In the genomic region with DNA sequence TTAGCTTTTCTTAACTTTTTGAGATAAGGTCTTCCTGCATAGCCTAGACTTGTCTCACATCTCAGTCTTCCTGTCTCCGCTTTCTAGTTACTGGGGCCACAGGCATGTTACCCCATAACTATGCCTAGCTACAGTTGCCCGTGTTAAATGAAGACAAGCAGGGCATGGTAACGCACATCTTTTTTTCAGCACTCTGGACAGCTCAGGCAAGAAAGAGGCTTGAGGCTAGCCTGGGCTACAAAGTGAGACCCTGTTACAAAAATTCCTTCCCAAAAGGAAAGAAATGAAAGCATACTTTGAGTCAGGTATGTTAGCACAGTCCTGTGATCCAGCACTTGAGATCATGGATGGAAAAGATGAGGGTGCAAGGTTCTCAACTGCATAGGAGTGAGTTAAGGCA, we compare ENCODE assay signal across 26 mouse cellular contexts. TPM values are rescaled to one million over a fixed set of nuclear protein-coding genes. Genes with fewer than 3 reads are reported as not detected.
A peak's percentile ranks its signal among the peaks of the same experiment; 100 is the strongest.
DNase-seq lines count a peak whose midpoint lies in the region; ATAC-seq and TF ChIP-seq lines count a peak whose summit lies in the region.
"Had no signal": no experiment of that assay in that cellular context is flagged by ENCODE, and none has a peak within 500 bp of the region (broad histone marks: within the 10 kb centered on the region; RNA-seq: fewer than 3 reads in every experiment).

No protein-coding gene starts in this region.

- H3K9ac ChIP-seq in lung, postnatal 0 days (replicated peaks; ENCODE audit: low read depth) = no peak overlapping the region
- H3K9ac ChIP-seq in MEL (ENCODE audit: control insufficient read depth, low read depth, low read length, poor library complexity, severe bottlenecking) = no peak overlapping the region
- H3K9ac ChIP-seq in stomach, postnatal 0 days (ENCODE audit: low read length) = no peak overlapping the region
- H3K9ac ChIP-seq: forebrain, postnatal 0 days; heart, embryonic 12.5 days; heart, embryonic 15.5 days; hindbrain, embryonic 13.5 days; intestine, embryonic 15.5 days had no signal

- no peak overlapping the region for H3K4me3 ChIP-seq in lung, postnatal 0 days (ENCODE audit: low read depth, low read length)
- no peak overlapping the region for H3K4me3 ChIP-seq in MEL (ENCODE audit: control insufficient read depth in 1 of 2, insufficient read depth in 1 of 2, low read depth in 2 of 2, low read length in 2 of 2)
- H3K4me3 ChIP-seq in stomach, postnatal 0 days (ENCODE audit: low read depth, low read length) = no peak overlapping the region
- H3K4me3 ChIP-seq: gastrocnemius, adult 2 months; heart, embryonic 12.5 days; heart, embryonic 15.5 days; hindbrain, embryonic 10.5 days; hindbrain, embryonic 13.5 days; intestine, embryonic 15.5 days had no signal

- no peak for TF ChIP-seq EP300 in lung, postnatal 0 days (IDR thresholded peaks at IDR 0.05)
- TF ChIP-seq EP300 in MEL (IDR thresholded peaks at IDR 0.05; ENCODE audit: low read depth in 1 of 2, low read length in 2 of 2) = no peak
- TF ChIP-seq EP300 in stomach, postnatal 0 days (optimal IDR thresholded peaks at IDR 0.05) = no peak

- DNase-seq in lung, postnatal 0 days (ENCODE audit: low spot score) = no peak
- no peak for DNase-seq in lung, adult 18-20 months
- DNase-seq in MEL (ENCODE audit: low read depth, low spot score) (peak; percentile 40), ZHBTc4 (ENCODE audit: low read depth, low spot score) (peak; percentile 26)
- no peak for DNase-seq in stomach, postnatal 0 days (ENCODE audit: low spot score)
- no peak for DNase-seq in kidney, postnatal 10 days
- no peak for DNase-seq in left cerebral cortex, adult 11 months (ENCODE audit: low spot score)
- DNase-seq: adrenal gland, postnatal 10 days; adrenal gland, postnatal 36 days; cerebellum, adult 18-20 months; cerebellum, adult 9-10 months; cerebellum, postnatal 25 days; forebrain, postnatal 0 days; gastrocnemius, adult 2 months; gastrocnemius, postnatal 25 days; heart, adult 18-20 months; heart, postnatal 10 days; heart, postnatal 36 days had no signal

- no peak overlapping the region for H3K27ac ChIP-seq in lung, postnatal 0 days (ENCODE audit: low read length)
- H3K27ac ChIP-seq in MEL (ENCODE audit: control insufficient read depth, low read depth, low read length) = no peak overlapping the region
- H3K27ac ChIP-seq in stomach, postnatal 0 days (replicated peaks) = no peak overlapping the region
- H3K27ac ChIP-seq: gastrocnemius, adult 2 months; heart, embryonic 15.5 days; hindbrain, embryonic 10.5 days; hindbrain, embryonic 13.5 days; intestine, embryonic 15.5 days had no signal

- no peaks in the 10 kb centered on the region for H3K79me2 ChIP-seq in MEL (ENCODE audit: control insufficient read depth, insufficient read depth, low read length, poor library complexity)

- ATAC-seq in lung, postnatal 0 days = 0 out of 2 replicates have a peak, but pooled peaks have one; percentile 17
- ATAC-seq in stomach, postnatal 0 days (ENCODE audit: low FRiP score, low TSS enrichment) = peak; percentile 38; the same call in 1 of the 2 replicates
- ATAC-seq: activated CD4-positive, CD25-positive, alpha-beta regulatory T cell, adult 4 months; forebrain, embryonic 14.5 days; forebrain, postnatal 0 days; hindbrain, embryonic 16.5 days; intestine, embryonic 15.5 days had no signal

- WGBS in lung, postnatal 0 days = 96% methylated on average over 3 of the region's 3 CpGs
- 98% methylated on average over 3 of the region's 3 CpGs for WGBS in stomach, postnatal 0 days

- H3K36me3 ChIP-seq in lung, postnatal 0 days (ENCODE audit: insufficient read depth, low read length) = peaks cover 17% of the 10 kb centered on the region
- H3K36me3 ChIP-seq in MEL (ENCODE audit: control insufficient read depth in 1 of 2, insufficient read depth in 2 of 2, low read length in 2 of 2) = peaks cover 0 to 44% of the 10 kb centered on the region in 2 experiments; a peak in 2 of 4 replicates
- H3K36me3 ChIP-seq in stomach, postnatal 0 days (ENCODE audit: control insufficient read depth, insufficient read depth, low read length) = peaks cover 13% of the 10 kb centered on the region

- H3K27me3 ChIP-seq in lung, postnatal 0 days (replicated peaks; ENCODE audit: insufficient read depth, low read length) = no peaks in the 10 kb centered on the region
- no peaks in the 10 kb centered on the region for H3K27me3 ChIP-seq in MEL (ENCODE audit: control insufficient read depth in 1 of 2, insufficient read depth in 2 of 2, low read length in 2 of 2)
- H3K27me3 ChIP-seq in stomach, postnatal 0 days (ENCODE audit: control insufficient read depth, insufficient read depth, low read length) = no peaks in the 10 kb centered on the region
- H3K27me3 ChIP-seq: heart, embryonic 12.5 days; heart, embryonic 15.5 days; hindbrain, embryonic 13.5 days; intestine, embryonic 15.5 days had no signal

- H3K4me1 ChIP-seq in lung, postnatal 0 days (ENCODE audit: insufficient read depth, low read depth, low read length) = no peaks in the 10 kb centered on the region
- no peaks in the 10 kb centered on the region for H3K4me1 ChIP-seq in MEL (ENCODE audit: control insufficient read depth in 1 of 2, insufficient read depth in 2 of 2, low read length in 2 of 2)
- no peaks in the 10 kb centered on the region for H3K4me1 ChIP-seq in stomach, postnatal 0 days (replicated peaks; ENCODE audit: control insufficient read depth, insufficient read depth)
- H3K4me1 ChIP-seq: heart, embryonic 12.5 days; heart, embryonic 15.5 days; hindbrain, embryonic 10.5 days; hindbrain, embryonic 13.5 days; intestine, embryonic 15.5 days had no signal

- no peak overlapping the region for H3K4me2 ChIP-seq in lung, postnatal 0 days (replicated peaks; ENCODE audit: low read depth, low read length)
- H3K4me2 ChIP-seq in stomach, postnatal 0 days (replicated peaks; ENCODE audit: low read depth) = no peak overlapping the region
- H3K4me2 ChIP-seq: heart, embryonic 12.5 days; heart, embryonic 15.5 days; hindbrain, embryonic 13.5 days; intestine, embryonic 15.5 days had no signal

- no peak for TF ChIP-seq POLR2A in MEL (IDR thresholded peaks at IDR 0.05; ENCODE audit: control insufficient read depth in 1 of 2, insufficient read depth in 1 of 2, low read depth in 1 of 2, low read length in 2 of 2, poor library complexity in 1 of 2)

- TF ChIP-seq RAD21 in MEL (IDR thresholded peaks at IDR 0.05; ENCODE audit: low read depth, low read length) = no peak

- no peaks in the 10 kb centered on the region for H3K9me3 ChIP-seq in lung, postnatal 0 days (ENCODE audit: low read length)
- H3K9me3 ChIP-seq in MEL (replicated peaks; ENCODE audit: insufficient read depth, low read length) = no peaks in the 10 kb centered on the region
- no peaks in the 10 kb centered on the region for H3K9me3 ChIP-seq in stomach, postnatal 0 days (ENCODE audit: control insufficient read depth, low read length)
- H3K9me3 ChIP-seq: heart, embryonic 12.5 days; heart, embryonic 15.5 days; hindbrain, embryonic 10.5 days; hindbrain, embryonic 13.5 days; intestine, embryonic 15.5 days had no signal

- no peak for TF ChIP-seq CTCF in lung, postnatal 0 days (IDR thresholded peaks at IDR 0.05)
- no peak for TF ChIP-seq CTCF in MEL (IDR thresholded peaks at IDR 0.05 in 2 of 3, conservative IDR thresholded peaks at IDR 0.05 in 1 of 3; ENCODE audit: control insufficient read depth in 1 of 3, insufficient read depth in 1 of 3, low read depth in 2 of 3, low read length in 3 of 3, poor library complexity in 1 of 3, severe bottlenecking in 1 of 3)
- no peak for TF ChIP-seq CTCF in stomach, postnatal 0 days (IDR thresholded peaks at IDR 0.05; ENCODE audit: low read depth)

TF ChIP-seq in MEL, 35 proteins besides CTCF, POLR2A, EP300 and RAD21:
- TF ChIP-seq ELF1 (IDR thresholded peaks at IDR 0.05; ENCODE audit: low read depth, low read length) = no peak
- TF ChIP-seq MXI1 (IDR thresholded peaks at IDR 0.05; ENCODE audit: low read depth, low read length) = 0 out of 2 replicates have a peak, but pooled peaks have one; percentile 45
- no peak for TF ChIP-seq USF1 (IDR thresholded peaks at IDR 0.05; ENCODE audit: low read depth, low read length)
- no peak for TF ChIP-seq MAZ (IDR thresholded peaks at IDR 0.05; ENCODE audit: low read depth, low read length)
- no peak for TF ChIP-seq GABPA (IDR thresholded peaks at IDR 0.05; ENCODE audit: low read depth, low read length)
- TF ChIP-seq CHD2 (IDR thresholded peaks at IDR 0.05; ENCODE audit: low read length) = no peak
- peak; percentile 61 for TF ChIP-seq SIN3A (IDR thresholded peaks at IDR 0.05; ENCODE audit: low read length)

RNA-seq across cellular contexts. Expression of gene Morc3, which starts 18.6 kb away (rescaled TPM):
- polyA plus RNA-seq in lung, postnatal 0 days (2015; fragmentation: Nextera tagmentation; extraction: Ambion mirVana) = 20.8 and 26.5 TPM in 2 replicates
- 35.1 and 39.1 TPM in 2 replicates for total RNA-seq in MEL (2012; rRNA removed)
- 100 to 1,000 TPM in 1 of 2 experiments, 10 to 100 TPM in 1; 23.3 to 276 TPM for polyA plus RNA-seq in MEL (2012; ENCODE audit: insufficient read depth in 1 of 2, insufficient read length in 2 of 2, low read depth in 1 of 2, low replicate concordance in 2 of 2, missing spikeins in 1 of 2)
- 12.4 and 17.9 TPM in 2 replicates for polyA plus RNA-seq in stomach, postnatal 0 days (2015; fragmentation: Nextera tagmentation; extraction: Ambion mirVana)

RNA-seq across cellular contexts. Expression of gene Chaf1b, which starts 33.2 kb away (rescaled TPM):
- polyA plus RNA-seq in lung, postnatal 0 days (2015; fragmentation: Nextera tagmentation; extraction: Ambion mirVana) = 9.6 and 10.2 TPM in 2 replicates
- 40.9 and 48.2 TPM in 2 replicates for total RNA-seq in MEL (2012; rRNA removed)
- polyA plus RNA-seq in MEL (2012; ENCODE audit: insufficient read depth in 1 of 2, insufficient read length in 2 of 2, low read depth in 1 of 2, low replicate concordance in 2 of 2, missing spikeins in 1 of 2) = 10 to 100 TPM in 1 of 2 experiments, not detected in 1; 53.9 TPM
- 18.9 and 19.8 TPM in 2 replicates for polyA plus RNA-seq in stomach, postnatal 0 days (2015; fragmentation: Nextera tagmentation; extraction: Ambion mirVana)

Comparison
In these comparisons a context has a peak if more than half of its experiments do, and no peak if none do; other contexts are left out.
1. DNase-seq: peak in MEL (single experiment) and ZHBTc4 (single experiment); none in lung, postnatal 0 days (single experiment), lung, adult 18-20 months (0 of 2), stomach, postnatal 0 days (single experiment), kidney, postnatal 10 days (single experiment) and left cerebral cortex, adult 11 months (single experiment).